Mouse (Mus musculus) ES-E14 (cell line): ENCODE data around the gene Pxdc1. TPM values are rescaled to one million over a fixed set of nuclear protein-coding genes. Genes with fewer than 3 reads are reported as not detected.

Experiments used
- DNase-seq: peaks from one replicate; pipeline ENCODE4 v3.0.0-alpha.2; 2013; ENCODE audit warnings: low read depth, low spot score
- H3K27ac ChIP-seq: 2 replicates; pipeline ENCODE4 v1.5.1; 2012; ENCODE audit warnings: low read depth, mild to moderate bottlenecking, low read length, moderate library complexity, mixed read lengths; ENCODE audit not compliant: poor library complexity, insufficient read depth, severe bottlenecking
- H3K36me3 ChIP-seq: 2 replicates; pipeline ENCODE4 v1.6.1; 2012; ENCODE audit warnings: mild to moderate bottlenecking, low read length, moderate library complexity, mixed read lengths; ENCODE audit not compliant: control insufficient read depth, poor library complexity, insufficient read depth, severe bottlenecking
- H3K4me1 ChIP-seq, 2 experiments: fragments of 150-350 bp in 1 of 2; sonication (generic) in 1 of 2; 2 replicates each; pipeline ENCODE4 v1.6.1; 2012; ENCODE audit warnings: low read length in 2 of 2, mild to moderate bottlenecking in 1 of 2, mixed read lengths in 1 of 2; ENCODE audit not compliant: control insufficient read depth in 2 of 2, insufficient read depth in 2 of 2, poor library complexity in 1 of 2
- H3K4me3 ChIP-seq, 2 experiments: fragments of 150-350 bp in 1 of 2; sonication (generic) in 1 of 2; 2 replicates each; pipeline ENCODE4 v1.5.1; 2012; ENCODE audit warnings: low read length in 2 of 2, low read depth in 1 of 2, mild to moderate bottlenecking in 1 of 2, mixed read lengths in 1 of 2; ENCODE audit not compliant: insufficient read depth in 1 of 2, poor library complexity in 1 of 2, severe bottlenecking in 1 of 2
- H3K9ac ChIP-seq: 2 replicates; pipeline ENCODE4 v1.6.1; 2012; ENCODE audit warnings: low read depth, mild to moderate bottlenecking, low read length, mixed read lengths; ENCODE audit not compliant: poor library complexity, insufficient read depth, severe bottlenecking
- H3K9me3 ChIP-seq: fragments of 150-350 bp; sonication (generic); 2 replicates; pipeline ENCODE4 v1.6.1; 2012; ENCODE audit warnings: low read depth, mild to moderate bottlenecking, low read length; ENCODE audit not compliant: control insufficient read depth, insufficient read depth
- CHD2 ChIP-seq: IDR thresholded peaks from 2 replicates; pipeline ENCODE4 v1.6.1; 2014; ENCODE audit warnings: mild to moderate bottlenecking, low read depth, low read length, inconsistent platforms
- HCFC1 ChIP-seq: IDR thresholded peaks from 2 replicates; pipeline ENCODE4 v1.6.1; 2012; ENCODE audit warnings: low read length, inconsistent platforms, borderline replicate concordance; ENCODE audit not compliant: insufficient read depth
- MAFK ChIP-seq: IDR thresholded peaks from 2 replicates; pipeline ENCODE4 v1.6.1; 2014; ENCODE audit warnings: mild to moderate bottlenecking, low read depth, low read length, inconsistent platforms; ENCODE audit not compliant: insufficient read depth
- ZC3H11A ChIP-seq: IDR thresholded peaks from 2 replicates; pipeline ENCODE4 v1.6.1; 2012; ENCODE audit warnings: low read depth, mild to moderate bottlenecking, inconsistent platforms, low read length, borderline replicate concordance
- ZNF384 ChIP-seq: IDR thresholded peaks from 2 replicates; pipeline ENCODE4 v1.6.1; 2012; ENCODE audit warnings: low read depth, low read length, inconsistent platforms
- in situ Hi-C, 2 experiments: fragments of 600-800 bp; cut with MboI; formaldehyde crosslinking; loops; one replicate each; pipeline ENCODE4 v1.15.1; 2025; ENCODE audit warnings: low sequenced_read_pairs in 2 of 2, inconsistent platforms in 1 of 2; ENCODE audit not compliant: unreplicated experiment in 2 of 2
- total RNA-seq: library from RNA; depleted of rRNA; stranded (reverse); fragments of 300-350 nt; gene quantifications from 2 replicates; pipeline ENCODE4 v1.2.3, GENCODE M21; 2012

The Pxdc1 gene
- total RNA-seq, 1 experiment, result 16.6 TPM

DNA sequence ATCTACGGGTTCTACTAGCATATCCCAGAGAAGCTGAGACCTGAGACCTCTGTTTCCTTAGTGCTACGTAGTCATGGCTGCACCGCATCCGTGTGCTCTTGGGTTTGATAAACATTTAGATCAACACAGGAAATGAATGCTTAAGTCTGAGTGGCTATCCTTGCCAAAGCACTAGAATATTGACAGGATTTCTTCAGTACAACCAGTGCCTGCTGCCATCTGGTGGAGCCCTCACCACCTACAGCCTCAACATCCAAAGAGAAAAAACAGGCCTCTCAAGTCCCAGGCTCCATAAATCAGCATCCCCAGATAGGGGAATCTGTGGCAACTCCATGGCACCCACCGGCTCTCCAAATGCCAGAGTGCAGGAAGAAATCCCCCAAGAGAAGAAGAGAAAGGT, 17.3 kb downstream of the Pxdc1 start:
- TF ChIP-seq ZC3H11A (peak; percentile 93), MAFK (no peak)
- in situ Hi-C loops, result no loop called here
- H3K27ac ChIP-seq, result no peak overlapping the region

GRCm38 (mm10) chr13:34630319-34630718, 23.0 kb downstream of the Pxdc1 start:
- no peak overlapping the region for H3K9ac ChIP-seq
- no peaks in the 10 kb centered on the region for H3K36me3 ChIP-seq
- no peak overlapping the region for H3K27ac ChIP-seq
- no peak for TF ChIP-seq HCFC1
- no peak for TF ChIP-seq ZNF384
- TF ChIP-seq MAFK, result no peak
- TF ChIP-seq ZC3H11A, result no peak
- no peak for TF ChIP-seq CHD2
- H3K4me1 ChIP-seq, result peaks cover 0 to 6% of the 10 kb centered on the region in 2 experiments; a peak in 2 of 4 replicates
- no peaks in the 10 kb centered on the region for H3K9me3 ChIP-seq
- DNase-seq, result no peak
- no peak overlapping the region for H3K4me3 ChIP-seq
- in situ Hi-C loops, result loop anchor here (5.0 kb wide), 1 partner anchor 443 kb away; no protein-coding TSS in a partner anchor

More for the DNA sequence above, 17.3 kb downstream of the Pxdc1 start:
- Histone ChIP-seq H3K9me3 (no peaks in the 10 kb centered on the region), H3K4me3 (no peak overlapping the region), H3K4me1 (peaks cover 0 to 2% of the 10 kb centered on the region in 2 experiments; a peak in 1 of 4 replicates), H3K9ac (no peak overlapping the region), H3K36me3 (no peaks in the 10 kb centered on the region)
- no peak for DNase-seq

GRCm38 (mm10) chr13:34629741-34630140, 23.5 kb downstream of the Pxdc1 start:
- Histone ChIP-seq H3K4me1 (peaks cover 0 to 6% of the 10 kb centered on the region in 2 experiments; a peak in 2 of 4 replicates), H3K9ac (no peak overlapping the region), H3K27ac (no peak overlapping the region), H3K36me3 (no peaks in the 10 kb centered on the region), H3K4me3 (no peak overlapping the region), H3K9me3 (no peaks in the 10 kb centered on the region)
- TF ChIP-seq CHD2, result no peak
- no peak for TF ChIP-seq ZC3H11A
- TF ChIP-seq ZNF384, result no peak
- no peak for TF ChIP-seq MAFK
- no peak for TF ChIP-seq HCFC1
- in situ Hi-C loops, result loop anchor here (5.0 kb wide), 1 partner anchor 442 kb away; no protein-coding TSS in a partner anchor
- DNase-seq, result no peak

- in situ Hi-C loops, result no loop called here
- peaks cover 0 to 6% of the 10 kb centered on the region in 2 experiments; a peak in 2 of 4 replicates for H3K4me1 ChIP-seq
- H3K36me3 ChIP-seq, result no peaks in the 10 kb centered on the region
- no peak overlapping the region for H3K27ac ChIP-seq
- H3K9me3 ChIP-seq, result no peaks in the 10 kb centered on the region
- no peak overlapping the region for H3K9ac ChIP-seq
- no peak overlapping the region for H3K4me3 ChIP-seq
- TF ChIP-seq CHD2 (no peak), HCFC1 (no peak), ZC3H11A (no peak), ZNF384 (no peak), MAFK (no peak)
- no peak for DNase-seq
Observed at GRCm38 (mm10) chr13:34627446-34627845, 25.8 kb downstream of the Pxdc1 start.

DNA sequence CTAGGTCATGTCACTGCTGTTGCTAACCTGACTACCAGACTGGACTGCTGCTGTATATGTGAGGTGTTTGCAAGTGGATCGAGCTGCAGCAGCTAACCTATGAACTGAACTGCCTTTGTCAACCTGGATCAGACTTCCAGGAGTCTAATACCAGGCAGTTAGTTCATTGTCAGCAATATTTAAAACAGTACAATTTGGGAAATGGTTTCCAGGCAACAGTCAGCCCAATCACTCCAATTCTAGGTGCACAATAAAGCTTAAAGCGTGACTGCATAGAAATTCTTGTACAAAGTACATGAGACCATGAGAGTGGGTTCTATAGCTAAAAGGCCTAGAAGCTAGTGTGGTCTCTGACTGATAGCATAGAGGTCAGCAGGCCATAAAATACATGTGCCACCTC, 28.9 kb downstream of the Pxdc1 start:
- in situ Hi-C loops, result no loop called here
- peaks cover 0 to 4% of the 10 kb centered on the region in 2 experiments; a peak in 2 of 4 replicates for H3K4me1 ChIP-seq
- no peak overlapping the region for H3K27ac ChIP-seq
- TF ChIP-seq ZNF384 (no peak), ZC3H11A (no peak), MAFK (no peak), CHD2 (no peak), HCFC1 (no peak)
- no peak overlapping the region for H3K9ac ChIP-seq
- no peaks in the 10 kb centered on the region for H3K36me3 ChIP-seq
- no peak for DNase-seq
- no peak overlapping the region for H3K4me3 ChIP-seq
- H3K9me3 ChIP-seq, result no peaks in the 10 kb centered on the region
